Mouse (Mus musculus) heart, adult 8-10 months (tissue): Measurements from ENCODE around the gene Gm29609. TPM values are rescaled to one million over a fixed set of nuclear protein-coding genes. Genes with fewer than 3 reads are reported as not detected.

Experiments used
- DNase-seq: peaks from one replicate; pipeline ENCODE4 v3.0.0; 2022; ENCODE audit warnings: low spot score
- total RNA-seq, 4 experiments: library from RNA; stranded (reverse); gene quantifications; 2 replicates each; pipeline ENCODE4 v1.2.4; 2022

Gene Gm29609
- total RNA-seq, 4 experiments from 2014 or later = 0.29 to 3.4 (median 0.55) TPM

DNA sequence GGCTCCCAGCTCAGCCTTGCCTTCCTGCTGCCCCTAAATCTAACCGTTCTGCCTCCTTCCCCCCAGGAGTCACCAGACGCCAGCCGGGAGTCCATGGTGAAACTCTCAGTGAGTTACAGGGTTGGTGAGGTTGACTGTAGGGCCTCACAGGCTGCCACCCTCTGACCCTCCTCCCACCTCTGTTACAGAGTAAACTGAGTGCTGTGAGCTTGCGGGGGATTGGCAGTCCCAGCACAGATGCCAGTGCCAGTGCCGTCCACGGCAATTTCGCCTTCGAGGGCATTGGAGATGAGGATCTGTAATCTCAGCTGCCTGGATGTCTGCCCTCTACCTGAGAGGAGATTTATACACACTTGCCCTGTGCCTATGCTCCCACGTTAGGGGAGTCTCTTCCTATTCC, 18.5 kb upstream of the Gm29609 start:
- no peak for DNase-seq

DNA sequence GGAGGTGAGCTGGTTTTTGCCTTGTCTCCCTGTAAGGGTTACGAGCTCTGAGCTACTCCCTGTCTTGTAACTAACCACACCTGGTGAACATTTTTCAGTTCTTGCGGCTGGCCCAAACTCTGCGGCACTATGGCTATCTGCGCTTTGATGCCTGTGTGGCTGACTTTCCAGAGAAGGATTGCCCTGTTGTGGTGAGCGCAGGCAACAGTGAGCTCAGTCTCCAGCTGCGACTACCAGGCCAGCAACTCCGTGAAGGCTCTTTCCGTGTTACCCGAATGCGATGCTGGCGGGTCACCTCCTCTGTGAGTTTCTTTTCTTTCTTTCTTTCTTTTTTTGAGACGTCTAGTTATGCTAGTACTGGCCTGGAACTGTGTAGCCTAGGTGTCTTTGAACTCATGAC, 17.4 kb upstream of the Gm29609 start:
- DNase-seq = no peak

DNA sequence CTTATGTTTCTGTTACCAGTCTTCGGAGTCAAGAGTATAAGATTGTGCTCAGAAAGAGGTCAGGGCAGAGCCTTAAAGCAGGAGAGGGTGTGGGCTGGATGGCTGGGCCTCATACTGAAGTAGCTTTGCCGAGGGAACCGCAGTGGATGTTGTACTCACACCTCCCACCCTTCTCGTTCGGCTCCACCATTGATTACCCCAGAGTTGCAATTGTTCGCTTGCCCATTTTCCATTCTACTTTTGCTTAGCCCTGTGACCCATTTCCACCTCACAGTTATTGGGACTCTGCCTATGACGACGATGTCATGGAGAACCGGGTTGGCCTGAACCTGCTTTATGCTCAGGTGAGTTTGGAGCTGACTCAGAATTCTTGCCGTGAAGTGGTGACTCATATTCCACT, 16.5 kb upstream of the Gm29609 start:
- DNase-seq = no peak

DNA sequence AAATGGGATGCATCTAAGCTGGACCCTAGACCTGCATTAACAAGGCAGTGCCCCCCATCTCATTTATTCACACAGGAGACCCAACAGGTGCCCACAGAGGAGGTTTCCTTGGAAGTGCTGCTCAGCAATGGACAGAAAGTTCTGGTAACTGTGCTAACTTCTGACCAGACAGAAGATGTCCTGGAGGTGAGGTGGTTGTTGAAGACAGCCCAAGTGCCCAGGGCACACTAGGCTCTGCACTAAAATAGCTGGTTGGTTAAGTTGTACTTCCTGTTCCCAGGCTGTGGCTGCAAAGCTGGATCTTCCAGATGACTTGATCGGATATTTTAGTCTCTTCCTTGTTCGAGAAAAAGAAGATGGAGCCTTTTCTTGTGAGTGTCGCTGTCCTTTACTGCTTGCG, 16.0 kb upstream of the Gm29609 start:
- DNase-seq = no peak

DNA sequence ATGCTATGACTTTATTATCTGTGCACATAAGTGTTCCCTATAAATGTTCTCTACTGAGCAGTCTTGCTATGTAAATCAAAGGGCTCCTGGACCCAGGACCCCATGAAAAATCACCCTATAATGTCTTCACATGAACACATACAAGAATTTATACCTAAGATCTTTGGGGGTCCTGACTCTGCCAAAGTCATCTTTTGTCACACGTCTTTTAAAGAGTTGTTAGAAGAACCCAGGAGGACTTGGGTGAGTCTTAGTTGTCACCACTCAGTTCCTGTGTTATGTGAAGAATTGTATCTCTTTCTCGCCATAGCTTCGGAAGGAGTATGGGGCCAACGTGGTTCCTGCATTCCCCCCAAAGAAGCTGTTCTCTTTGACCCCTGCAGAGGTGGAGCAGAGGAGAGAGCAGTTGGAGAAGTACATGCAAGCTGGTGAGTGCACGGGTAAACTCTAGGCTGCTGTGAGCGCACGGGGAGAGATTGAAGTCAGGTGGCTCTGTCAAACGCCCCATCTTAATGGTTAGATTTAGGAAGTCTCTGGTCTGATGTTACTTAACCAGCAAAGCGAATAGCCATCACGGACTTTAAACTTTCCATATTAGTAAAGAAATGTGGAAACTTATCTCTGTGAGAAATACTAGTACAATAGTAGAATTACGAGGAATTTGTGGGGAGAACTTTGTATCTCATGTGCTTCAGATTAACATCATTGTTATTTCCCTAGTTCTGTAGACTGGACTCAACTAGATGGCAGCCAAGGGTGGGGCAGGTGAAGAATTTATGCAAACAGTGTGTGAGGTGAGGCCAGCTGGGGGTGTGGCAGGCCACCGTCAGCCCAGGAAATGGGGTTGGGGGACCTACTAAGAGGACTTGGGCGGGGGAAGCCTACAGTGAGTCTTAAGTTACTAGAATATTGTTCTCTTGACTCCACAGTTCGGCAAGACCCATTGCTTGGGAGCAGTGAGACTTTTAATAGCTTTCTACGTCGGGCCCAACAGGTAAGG, 15.1 kb upstream of the Gm29609 start:
- DNase-seq = no peak

DNA sequence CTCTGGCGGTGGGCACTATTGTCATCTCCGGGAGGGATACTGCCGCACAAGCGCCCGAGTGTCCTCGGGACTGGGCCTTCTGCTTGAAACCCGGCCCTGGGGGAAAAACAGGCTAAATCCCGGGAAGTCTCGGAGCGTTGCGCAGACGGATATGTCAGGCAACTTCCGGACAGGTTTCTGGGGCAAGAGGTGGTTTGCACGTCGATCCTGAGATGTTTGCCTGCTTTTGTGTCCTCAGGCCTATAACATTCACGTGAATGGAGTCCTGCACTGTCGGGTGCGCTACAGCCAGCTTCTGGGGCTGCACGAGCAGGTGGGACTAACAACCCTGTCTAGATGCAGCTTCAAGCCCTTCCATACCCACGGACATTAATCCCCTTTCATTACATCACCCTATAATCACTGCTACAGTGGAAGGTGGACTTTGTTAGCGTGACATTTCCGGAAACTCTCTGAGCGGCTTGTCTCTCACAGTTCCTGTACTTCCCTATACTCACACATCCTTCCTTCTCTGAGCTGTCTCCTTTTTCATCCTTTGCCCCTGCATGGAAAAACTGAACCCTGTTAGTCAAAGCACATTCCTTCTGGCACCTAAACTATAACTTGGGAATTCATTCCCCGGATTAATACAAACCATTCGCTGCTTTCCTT, 14.0 kb upstream of the Gm29609 start:
- DNase-seq = no peak

DNA sequence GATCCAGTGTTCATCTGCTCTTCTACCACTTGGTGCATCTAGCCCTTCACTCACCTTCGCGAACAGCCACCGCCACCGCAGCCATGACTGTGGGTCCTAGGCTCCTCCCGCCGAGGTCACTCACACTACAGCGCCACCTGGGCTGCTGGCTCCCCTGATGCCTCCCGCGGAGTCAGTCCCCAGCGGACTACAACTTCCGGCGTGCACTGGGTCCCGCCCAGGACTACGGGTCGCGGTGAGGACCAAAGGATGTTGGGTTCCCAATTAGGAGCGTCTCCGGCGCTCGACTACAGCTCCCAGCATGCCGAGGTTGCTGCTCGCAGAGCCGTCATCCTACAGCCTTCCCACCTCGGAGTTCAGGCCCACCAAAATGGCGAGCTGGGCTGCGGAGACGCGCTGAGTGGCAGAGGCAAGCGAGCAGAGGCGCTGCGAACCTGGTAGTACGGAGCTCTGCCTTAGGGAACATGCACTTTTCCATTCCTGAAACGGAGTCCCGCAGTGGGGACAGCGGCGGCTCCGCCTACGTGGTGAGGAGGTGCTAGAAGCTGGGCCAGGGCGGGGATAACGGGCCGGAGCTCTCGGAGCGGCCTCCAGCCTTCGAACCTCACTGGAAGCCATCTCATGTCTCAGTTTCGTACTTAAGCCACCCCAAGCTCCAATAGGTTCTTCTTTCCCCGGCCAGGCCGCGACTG, 13.4 kb upstream of the Gm29609 start, which contains the start of the genes Snx17 and Eif2b4:
TSS of gene Snx17 (plus strand) at position 289 of the 692 bp plus-strand sequence.
TSS of gene Eif2b4 (minus strand) at position 492 of the 692 bp plus-strand sequence.
- DNase-seq = peak; percentile 100

DNA sequence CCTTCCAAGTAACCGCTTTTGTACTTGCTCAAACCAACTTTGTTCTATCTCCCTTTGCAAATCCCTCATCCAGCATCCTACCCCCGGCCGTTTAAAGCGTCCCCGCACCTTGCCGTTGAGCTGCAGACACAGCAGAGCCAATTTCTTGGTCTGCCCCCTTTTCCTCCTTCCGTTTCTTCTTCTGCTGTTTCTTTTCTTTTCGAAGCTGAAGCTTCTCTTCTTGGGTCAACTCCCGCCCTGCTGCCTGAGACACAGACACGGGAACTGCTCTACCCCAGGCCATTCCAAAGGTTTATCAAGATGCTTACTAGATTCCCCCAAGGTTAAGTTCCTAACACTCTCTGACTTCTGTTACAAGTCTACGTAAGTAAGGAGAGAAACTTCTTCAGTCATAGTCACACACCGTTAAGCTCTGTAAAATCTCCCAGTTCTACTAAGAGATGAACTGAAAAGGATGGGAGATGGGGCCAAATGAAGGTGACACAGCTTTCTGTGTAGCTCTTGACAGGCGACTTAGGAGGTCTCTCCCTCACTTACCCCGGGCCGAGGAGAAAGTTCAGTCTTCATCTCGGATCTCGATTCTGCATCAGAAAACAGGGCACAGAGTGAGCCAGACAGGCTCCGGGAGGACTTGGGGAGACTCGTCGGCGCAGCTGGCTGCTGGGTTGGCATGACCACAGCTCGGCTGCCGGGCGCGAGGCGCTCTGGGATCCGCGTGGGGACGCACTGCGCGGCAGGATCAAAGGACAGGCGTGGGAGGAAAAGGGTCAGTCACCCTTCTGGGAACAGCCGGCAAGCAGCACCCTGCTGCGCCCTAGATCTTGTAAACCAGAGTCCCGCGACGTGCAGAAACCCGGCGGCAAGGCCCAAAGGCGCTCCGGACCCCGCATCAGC, 12.6 kb upstream of the Gm29609 start:
- DNase-seq = no peak

DNA sequence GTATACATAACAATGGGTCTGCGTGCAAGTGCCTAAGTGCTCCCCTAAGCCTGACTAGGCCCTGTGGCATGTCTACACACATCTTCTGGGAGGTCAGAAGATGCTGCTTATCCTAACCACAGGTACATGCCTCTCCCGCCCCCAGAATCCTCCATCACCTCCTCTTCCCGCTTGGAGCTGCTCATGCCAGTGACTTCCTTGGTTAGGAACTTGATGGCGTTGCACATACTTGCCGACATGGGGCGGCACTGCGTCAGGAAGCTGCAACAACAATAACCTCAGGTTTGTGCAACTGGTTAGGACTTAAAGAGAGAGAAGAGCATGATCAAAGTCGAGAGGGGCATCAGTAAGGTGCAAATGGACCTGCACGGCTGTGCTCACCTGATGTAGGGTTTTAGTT, 10.5 kb upstream of the Gm29609 start:
- DNase-seq = no peak

DNA sequence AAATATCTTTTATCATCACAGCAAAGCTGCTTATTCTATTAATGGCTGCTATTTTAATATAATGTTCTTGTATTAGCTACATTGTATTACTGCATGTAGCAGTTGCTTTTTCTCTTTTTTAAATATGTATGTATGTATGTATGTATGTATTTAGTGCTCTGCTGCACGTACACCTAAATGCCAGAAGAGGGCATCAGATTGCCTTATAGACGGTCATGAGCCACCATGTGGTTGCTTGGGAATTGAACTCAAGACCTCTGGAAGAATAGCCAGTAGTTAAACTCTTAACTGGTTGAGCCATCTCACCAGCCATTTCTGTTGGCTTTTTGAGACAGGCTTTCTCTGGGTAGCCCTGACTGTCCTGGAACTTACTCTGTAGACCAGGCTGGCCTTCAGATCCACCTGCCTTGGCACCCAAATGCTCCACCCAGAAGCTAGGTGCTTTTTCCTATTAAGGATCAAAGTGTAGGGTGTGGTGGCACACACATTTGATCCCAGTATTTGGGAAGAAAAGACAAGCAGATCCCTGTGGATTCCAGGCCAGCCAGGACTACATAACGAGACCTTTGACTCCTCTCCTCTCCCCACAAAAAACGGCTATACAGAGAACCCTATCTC, 8.6 kb upstream of the Gm29609 start:
- no peak for DNase-seq

DNA sequence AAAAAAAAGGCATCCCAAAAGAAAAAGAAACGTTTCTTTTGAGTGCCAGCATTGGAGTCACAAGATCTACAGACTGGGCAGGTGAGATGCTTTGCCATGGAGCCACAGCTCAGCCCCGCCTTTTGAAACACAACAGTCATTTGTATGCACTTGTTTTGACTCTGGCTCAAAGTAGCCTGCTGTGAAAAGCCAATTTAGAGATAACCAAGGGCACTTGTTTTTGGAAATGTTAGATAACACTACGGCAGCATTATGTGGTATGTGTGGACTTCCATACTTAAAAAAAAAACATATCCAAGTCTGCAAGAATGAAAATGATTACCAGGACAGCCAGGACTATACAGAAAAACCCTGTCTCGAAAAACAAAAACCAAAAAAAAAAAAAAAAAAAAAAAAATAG, 4.0 kb upstream of the Gm29609 start:
- DNase-seq = no peak

DNA sequence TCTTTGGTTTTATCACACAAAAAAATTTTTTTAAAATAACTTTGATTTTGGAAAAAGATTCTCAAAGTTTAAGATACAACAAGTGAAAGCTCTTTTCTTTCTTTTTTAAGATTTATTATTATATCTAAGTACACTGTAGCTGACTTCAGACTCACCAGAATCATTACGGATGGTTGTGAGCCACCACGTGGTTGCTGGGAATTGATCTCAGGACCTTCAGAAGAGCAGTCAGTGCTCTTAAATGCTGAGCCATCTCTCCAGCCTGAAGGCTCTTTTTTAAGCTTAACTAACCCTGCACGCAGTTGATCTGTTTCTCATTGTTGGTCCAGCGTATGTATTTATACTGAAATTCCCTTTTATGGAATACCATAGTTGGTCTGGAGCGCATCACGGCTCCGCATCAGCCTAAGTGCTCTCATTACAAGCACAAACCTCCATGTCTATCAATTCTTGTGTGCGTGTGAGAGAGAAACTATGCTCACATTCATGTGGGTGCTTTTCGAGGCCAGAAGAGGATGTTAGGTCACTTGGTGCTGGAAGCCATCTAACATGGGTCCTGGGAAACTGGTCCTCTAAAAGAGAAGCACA, 1.6 kb upstream of the Gm29609 start:
- no peak for DNase-seq

DNA sequence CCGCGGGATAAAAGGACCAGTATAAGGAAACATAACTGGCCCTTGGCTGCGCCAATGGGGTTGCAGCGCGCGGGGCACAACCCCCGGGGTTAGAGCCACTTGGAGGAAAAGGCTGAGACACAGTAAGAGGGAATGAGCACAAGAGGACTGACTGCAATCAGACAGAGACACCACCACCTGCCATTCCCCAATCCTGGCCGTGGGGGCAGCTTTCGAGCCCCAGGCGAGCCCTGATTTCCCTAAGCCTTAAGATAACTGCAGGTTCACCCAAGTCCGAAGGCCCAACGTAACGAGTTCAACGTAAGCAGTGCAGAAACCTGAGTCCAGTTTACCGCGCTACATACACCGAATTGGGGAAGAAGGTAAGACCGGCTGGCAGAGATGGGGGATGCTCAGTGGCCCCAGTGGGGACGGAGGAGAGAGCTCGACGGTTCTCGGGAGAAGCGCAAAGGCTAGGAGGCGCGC, 378 bp downstream of the Gm29609 start:
- no peak for DNase-seq

DNA sequence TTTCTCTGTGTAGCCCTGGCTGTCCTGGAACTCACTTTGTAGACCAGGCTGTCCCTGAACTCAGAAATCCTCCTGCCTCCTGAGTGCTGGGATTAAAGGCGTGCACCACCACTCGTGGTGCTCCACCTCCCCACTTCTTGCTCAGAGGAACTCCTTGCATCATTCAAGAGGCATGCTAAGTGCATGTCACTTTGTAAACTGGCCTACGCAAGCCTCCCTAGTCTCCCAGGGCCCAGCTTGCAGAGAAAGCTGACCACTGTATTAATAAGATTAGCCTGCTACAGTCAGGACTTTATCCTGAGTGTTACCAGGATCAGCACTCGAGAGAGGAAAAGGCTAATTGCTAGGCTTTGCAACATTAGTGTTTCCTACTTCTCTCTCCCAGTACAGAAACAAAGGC, 11.1 kb downstream of the Gm29609 start:
- no peak for DNase-seq

DNA sequence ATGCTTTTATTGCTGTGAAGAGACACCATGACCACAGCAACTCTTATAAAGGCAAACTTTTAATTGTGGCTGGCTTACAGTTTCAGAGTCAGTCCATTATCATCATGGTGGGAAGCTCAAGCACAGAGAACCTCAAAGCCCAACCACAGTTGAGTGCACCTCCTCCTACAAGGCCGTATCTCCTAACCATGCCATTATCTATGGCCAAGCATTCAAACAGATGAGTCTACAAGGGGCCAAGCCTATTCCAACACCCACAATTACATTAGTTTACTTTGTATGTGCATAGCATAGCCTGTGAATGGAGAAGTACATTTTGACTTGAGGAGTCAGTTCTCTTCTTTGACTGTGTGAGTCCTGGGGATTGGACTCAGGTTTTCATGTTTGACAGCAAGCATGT, 14.8 kb downstream of the Gm29609 start:
- DNase-seq = no peak

DNA sequence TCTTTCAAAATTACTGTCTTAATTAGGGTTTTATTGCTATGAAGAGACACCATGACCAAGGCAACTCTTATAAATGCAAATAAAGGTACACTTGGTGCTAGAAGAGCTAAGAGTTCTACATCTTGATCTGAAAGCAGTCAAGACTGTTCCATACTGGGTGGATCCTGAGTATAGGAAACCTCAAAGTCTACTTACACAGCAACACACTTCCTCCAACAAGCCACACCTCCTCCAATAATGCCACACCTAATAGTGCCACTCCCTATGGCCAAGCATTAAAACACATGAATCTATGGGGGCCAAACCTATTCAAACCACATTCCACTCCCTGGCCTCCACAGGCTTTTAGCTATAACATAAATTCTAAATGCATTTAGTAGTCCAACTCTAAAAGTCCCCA, 17.2 kb downstream of the Gm29609 start:
- no peak for DNase-seq

DNA sequence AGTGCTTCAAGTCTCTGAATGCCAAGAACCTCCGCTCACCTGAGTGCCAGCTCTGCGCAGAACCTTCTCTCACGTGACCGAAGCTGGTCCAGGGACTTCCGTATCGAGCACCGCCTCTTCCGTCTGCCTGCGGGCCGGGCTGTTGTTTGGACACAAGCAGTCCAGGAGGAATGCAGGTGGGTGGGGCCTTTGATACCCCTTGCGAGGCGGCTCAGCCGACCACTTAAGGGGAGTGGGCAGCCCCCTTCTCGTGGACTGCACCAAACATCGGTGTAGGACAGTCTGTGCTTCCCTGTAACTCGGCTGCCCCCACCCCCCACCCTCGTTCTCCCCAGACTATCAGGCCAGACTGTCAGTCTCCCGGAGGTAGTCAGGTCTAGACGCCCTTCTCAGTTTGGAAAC, 25.6 kb downstream of the Gm29609 start, which contains the start of gene Mpv17:
TSS of gene Mpv17 (minus strand) at position 100 of the 402 bp plus-strand sequence.
- peak; percentile 86 for DNase-seq

DNA sequence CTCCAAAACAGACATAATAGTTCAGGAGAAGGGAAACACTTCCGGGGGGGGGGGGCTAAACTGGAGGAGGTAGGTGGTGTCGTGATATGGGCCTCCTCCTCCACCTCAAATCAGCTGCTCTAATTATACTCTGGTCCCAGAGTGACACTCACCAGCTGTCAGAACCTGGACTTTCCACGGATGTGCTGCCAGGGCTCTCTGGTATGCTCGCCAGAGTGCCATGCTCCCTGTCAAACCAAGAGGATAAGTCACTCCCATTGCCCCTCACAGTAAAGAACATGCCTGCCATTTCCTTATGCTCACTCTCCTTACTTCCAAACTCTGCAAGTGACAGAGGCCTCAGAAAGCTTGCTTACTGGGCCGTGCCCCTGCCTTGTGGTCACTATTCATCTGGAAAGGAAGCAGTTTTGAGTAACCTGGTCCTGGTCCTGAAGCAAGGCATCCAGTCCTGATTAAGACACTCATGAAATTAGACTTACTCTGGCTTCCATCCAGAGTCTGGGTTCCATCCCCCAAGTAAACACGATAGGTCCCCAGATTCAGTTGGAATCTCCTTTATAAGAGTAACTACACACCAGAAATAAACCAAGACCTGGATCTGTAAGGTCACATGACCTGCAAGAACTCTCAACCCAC, 26.1 kb downstream of the Gm29609 start:
- DNase-seq = peak; percentile 36

DNA sequence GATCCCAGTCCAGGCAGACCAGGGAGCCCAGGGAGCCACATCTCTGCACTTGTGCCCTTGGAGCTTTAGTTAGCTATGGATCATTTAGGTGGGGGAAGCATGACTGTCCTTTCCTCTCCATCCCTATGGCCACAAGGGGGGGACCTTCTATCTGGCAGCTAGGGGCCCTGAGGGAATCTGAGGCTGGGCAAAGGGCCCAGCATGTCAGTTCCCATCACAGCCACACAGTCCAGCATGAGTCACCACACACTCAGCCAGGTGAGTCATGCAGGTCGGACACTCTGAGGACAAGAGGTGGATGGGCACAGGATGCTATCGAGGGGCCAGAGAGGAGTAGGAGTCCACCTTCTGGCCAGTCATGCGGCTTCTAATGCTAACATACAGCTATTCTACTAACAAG, 28.0 kb downstream of the Gm29609 start:
- peak; percentile 45 for DNase-seq

DNA sequence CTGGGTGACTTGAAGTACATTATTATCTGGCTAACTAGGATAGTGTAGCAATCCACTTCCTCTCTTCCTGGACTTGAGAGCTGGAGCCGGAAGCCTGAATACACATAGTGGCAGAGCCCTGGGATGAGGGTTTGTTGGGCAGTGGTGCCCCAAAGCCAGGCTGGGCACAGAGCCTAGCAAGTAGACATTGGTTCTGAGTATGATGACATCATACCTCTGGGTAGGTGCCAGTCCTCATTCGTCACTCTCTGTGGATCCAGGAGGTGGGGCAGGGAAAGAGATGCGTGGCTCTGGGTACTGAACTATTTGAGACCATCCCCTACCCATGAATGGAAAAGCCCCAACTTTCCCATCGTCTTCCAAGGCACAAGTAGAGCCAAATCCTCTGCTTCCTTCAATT, 29.9 kb downstream of the Gm29609 start:
- DNase-seq = no peak
